Mouse (Mus musculus) ovary, postnatal 10 days (tissue): ENCODE results near the gene Igflr1.
A peak's percentile ranks its signal among the peaks of the same experiment; 100 is the strongest.

Experiments used
- DNase-seq: peaks from one replicate; pipeline ENCODE4 v3.0.0; 2022; ENCODE audit warnings: low spot score

Gene Igflr1

DNA sequence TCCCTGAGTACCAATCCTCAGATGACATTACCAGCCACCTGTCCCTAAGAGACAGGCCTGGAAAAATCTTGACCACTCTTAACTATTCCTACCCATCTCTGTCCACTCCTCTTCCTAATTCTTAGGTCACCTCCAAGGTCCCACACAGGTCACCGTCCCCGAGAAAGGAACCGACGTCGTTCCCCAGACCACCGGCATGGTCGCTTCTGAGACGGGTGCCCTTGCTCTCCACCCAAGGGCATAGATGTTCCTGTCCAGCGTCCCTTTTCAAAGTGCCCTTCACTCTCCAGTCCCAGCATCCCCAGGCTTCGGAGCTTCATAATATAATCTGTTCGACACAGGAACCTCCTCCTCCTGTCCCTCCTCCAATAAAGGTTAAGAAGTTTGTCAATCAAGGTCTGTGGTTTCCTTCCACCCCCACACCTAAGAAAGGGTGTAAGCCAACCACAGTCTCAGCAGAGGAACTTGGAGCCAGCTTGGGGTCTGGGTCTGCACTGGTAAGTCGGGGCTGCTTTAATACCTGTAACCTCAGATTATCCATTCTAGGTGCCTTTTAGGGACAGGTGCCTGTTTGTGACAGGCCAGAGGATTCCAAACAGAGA is at the start of gene Igflr1:
Igflr1 (plus strand) TSS at position 458 of the 602 bp plus-strand sequence.
- DNase-seq = no peak

GRCm38 (mm10) chr7:30518325-30518724 is 46.9 kb upstream of the Igflr1 start:
- DNase-seq = no peak

DNA sequence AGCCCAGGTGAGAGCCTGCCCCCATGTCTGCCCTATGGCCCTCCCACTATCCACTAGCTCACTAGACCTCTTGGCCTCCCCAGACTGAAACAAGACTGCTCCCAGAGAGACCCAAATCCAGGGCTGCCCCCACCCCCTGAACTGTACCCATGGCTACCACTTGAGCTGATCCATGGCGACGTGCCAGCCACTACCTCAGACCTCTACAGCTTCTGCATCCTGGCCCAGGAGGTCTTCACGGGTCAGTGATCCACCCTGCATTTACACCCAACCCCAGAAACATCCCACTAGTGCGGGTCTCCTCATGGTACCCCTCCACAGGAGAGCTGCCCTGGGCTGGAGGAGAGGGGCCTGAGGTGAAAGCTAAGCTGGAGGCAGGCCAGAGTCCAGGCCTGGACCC is 44.8 kb upstream of the Igflr1 start:
- DNase-seq = no peak

DNA sequence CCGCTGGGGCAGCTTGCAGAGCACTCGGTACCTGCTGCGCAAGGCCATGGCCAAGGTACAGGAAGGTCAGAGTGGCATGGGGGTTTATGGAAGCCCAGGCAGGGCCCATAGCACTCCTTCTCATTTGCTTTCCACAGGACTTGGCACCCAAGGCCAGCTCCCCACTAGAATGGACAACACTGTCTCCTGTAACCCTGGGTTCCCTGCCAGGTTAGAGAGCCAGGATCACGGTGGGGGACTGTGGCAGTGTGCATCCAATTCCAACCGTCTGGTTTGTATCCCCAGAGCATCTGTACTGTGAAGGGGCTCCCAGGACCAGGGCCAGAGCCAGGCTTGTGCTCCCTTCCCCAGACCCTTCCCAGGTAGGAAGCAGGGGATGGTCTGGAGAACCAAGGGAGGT is 44.4 kb upstream of the Igflr1 start:
- DNase-seq = no peak

GRCm38 (mm10) chr7:30522871-30523270 is 42.4 kb upstream of the Igflr1 start:
- no peak for DNase-seq

DNA sequence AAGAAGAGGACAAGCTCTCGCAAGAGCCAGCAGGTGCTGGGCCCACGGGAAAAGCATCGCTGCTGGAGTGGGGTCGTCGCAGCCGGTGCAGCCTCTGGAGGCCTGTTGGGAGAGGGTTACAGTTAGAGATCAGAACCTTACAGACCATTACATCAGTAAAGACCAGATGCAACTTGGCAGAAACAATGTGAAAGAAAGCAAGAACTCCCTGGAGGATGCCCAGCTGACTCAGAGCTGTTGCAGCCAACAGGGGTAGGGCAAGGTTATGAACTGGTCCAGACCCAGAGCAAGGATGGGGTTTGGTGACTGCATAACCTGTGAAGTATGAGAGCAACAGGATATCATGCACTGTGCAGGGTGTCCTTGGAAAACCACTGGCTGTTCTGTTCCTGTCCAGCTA is 40.7 kb upstream of the Igflr1 start:
- no peak for DNase-seq

GRCm38 (mm10) chr7:30525954-30526353 is 39.3 kb upstream of the Igflr1 start:
- no peak for DNase-seq

DNA sequence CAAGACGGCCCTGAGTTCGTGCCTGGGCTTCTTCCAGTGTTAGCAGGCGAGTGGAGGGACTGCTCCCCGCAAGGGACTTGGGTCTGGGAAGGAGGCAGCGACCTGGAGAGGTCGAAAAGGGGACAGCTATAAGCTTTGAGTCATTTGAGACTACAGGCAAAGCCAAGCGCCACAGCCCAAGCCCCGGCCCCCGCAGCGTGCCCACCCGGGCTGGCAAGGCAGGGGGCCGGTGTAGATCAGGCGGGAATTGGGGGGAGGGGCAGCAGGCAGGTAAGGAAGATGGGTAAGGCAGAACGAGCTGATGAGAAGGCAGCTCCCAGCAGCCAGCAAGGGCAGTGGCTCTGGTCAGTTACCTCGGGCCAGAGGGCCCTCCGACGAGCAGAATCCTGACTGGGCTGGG is 38.8 kb upstream of the Igflr1 start:
- no peak for DNase-seq

- DNase-seq = no peak
Observed at GRCm38 (mm10) chr7:30526981-30527380, 38.2 kb upstream of the Igflr1 start.

DNA sequence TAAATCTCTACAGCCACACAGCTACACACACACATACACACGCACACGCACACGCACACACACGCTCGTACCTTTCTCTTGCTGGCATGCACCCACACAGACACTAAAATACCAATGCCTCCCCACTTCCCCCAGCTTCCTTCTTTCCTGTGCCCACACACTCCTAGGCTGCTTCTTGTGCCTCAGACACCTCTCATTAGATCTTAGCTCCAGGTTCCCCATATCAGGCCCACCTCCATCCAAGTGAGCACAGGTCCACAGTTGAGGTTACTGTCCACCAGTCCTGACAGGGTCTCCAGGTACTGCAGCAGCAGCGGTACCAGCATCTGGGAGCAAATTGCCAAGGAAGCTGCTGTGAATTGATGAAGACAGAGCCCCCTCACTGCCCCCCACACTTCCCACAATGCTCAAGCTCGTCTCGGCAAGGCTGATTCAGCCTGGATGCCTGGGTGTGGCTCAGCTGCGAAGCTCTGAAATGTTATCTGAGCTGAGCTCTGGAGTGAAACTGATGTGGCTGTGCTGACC is 33.9 kb upstream of the Igflr1 start:
- DNase-seq = no peak

GRCm38 (mm10) chr7:30532931-30533330 is 32.3 kb upstream of the Igflr1 start:
- DNase-seq = no peak

GRCm38 (mm10) chr7:30533941-30534632 is 31.1 kb upstream of the Igflr1 start:
- DNase-seq = no peak

DNA sequence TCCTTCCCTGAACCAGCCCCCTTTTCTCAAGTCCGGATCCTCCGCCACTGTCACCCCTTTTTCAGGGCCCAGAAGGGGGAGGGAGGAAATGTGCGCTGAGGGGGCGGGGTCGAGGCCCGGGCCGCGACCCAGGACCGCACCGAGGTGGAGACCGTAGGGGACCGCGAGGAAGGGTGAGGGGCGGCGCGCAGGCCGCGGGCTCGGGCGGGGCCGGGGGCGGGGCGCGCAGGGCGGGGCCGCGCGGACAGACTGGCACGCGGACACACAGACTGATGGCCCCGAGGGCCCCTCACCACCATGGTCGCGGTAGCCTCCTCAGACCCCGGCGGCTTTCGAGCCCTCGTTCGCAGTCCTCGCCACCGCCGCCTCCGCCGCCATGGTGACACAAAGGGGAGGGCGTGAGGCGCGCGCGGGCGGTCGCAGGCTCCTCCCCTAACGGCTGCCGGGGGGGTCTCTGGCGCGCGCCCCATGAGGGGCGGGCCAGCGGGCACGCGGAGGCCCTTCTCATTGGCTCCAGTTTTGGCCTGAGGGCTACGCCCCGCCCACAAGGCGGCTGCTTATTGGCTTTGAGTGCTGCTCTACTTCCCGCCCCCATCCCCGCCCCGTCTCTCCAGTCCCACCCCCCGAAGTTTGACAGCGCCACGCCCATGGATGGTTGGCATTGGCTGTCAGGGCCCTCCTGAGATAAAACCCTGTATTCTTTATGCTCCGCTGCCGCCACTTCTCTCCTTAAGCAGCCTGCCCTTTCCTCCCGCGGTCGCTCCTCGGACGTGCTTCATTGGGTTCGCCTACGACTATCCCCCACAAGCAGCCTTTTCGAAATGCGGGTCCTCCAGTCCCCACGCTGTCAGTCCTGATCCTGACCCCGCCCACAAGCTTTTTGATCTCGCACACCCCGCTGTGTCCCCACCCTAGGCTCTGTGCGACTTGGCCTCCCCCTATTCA is 30.3 kb upstream of the Igflr1 start, which contains the start of gene Arhgap33:
Arhgap33 (minus strand) TSS at position 428 of the 945 bp plus-strand sequence.
- DNase-seq = peak; percentile 85

- no peak for DNase-seq
Observed at GRCm38 (mm10) chr7:30540572-30540971, 24.7 kb upstream of the Igflr1 start.

GRCm38 (mm10) chr7:30544327-30544726 is 20.9 kb upstream of the Igflr1 start:
- no peak for DNase-seq

DNA sequence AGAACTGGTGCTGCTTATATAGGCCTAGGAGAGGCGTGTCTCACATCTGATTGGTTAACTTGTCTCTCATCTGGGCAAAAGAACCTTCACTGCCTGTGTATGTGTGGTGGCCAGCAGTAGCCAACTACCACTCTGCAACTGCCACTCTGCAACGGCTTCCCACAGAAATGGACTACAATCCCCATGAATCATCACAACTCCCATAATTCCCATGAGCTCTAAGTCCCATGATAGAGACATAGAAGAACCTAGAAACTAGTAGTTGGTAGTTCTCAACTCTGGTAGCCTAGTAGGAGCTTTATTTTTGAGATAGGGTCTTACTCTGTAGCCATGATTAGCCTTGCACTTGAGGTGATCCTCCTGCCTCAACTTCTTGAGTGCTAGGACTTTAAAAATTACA is 15.3 kb upstream of the Igflr1 start:
- DNase-seq = no peak

DNA sequence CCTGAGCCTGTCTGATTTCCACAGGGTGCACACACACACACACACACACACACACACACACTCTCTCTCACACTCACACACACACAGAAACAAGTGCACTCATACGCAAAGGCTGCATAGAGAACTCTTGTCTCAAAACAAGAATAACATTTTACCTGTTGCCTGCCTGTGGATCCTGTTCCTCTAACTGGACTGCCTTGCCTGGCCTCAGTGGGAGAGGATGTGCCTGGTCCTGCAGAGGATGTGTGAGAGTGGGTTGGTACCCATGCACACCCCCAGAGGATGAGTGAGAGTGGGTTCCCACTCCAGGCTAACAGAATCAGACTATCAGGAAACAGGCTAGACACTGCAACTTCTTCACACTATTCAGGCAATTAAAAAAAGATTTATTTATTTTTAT is 14.6 kb upstream of the Igflr1 start:
- no peak for DNase-seq

- DNase-seq = no peak
Observed at GRCm38 (mm10) chr7:30551445-30552101, 13.7 kb upstream of the Igflr1 start.

GRCm38 (mm10) chr7:30552102-30553020 is 12.9 kb upstream of the Igflr1 start, which contains the start of the genes Hspb6 and Proser3:
TSS of gene Hspb6 (plus strand) at chr7:30552178.
TSS of gene Proser3 (minus strand) at chr7:30552299.
- DNase-seq = peak; percentile 89

DNA sequence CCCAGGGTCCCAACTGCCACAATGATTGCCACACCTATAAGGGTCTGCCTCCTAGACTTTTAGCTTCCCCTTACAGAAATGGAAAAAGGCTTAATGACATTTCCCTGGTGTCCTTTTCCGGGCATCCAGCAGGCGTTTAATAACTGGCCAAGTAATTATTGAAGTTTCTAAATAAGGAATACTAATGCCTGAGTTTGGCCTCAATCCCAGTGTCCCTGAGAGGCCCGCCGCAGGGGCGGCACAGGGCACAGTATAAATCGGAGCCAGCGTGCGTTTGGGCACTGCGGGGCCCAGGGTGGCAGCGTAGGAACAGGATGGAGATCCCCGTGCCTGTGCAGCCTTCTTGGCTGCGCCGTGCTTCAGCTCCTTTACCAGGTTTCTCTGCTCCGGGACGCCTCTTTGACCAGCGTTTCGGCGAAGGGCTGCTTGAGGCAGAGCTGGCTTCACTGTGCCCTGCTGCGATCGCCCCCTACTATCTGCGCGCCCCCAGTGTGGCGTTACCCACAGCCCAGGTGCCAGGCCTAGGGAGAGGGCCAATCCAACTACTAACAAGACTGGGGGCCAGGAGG is 12.1 kb upstream of the Igflr1 start:
- DNase-seq = no peak
